Mouse (Mus musculus) liver, postnatal 0 days (tissue): ENCODE results near the gene Pde11a.

Experiments
- CTCF ChIP-seq: sonication (generic); IDR thresholded peaks from 2 replicates; pipeline ENCODE4 v1.5.1; 2016; ENCODE audit warnings: antibody characterized with exemption, low read depth
- EP300 ChIP-seq: IDR thresholded peaks from 2 replicates; pipeline ENCODE4 v1.6.1; 2016; ENCODE audit warnings: antibody characterized with exemption, low read depth, mild to moderate bottlenecking

DNA sequence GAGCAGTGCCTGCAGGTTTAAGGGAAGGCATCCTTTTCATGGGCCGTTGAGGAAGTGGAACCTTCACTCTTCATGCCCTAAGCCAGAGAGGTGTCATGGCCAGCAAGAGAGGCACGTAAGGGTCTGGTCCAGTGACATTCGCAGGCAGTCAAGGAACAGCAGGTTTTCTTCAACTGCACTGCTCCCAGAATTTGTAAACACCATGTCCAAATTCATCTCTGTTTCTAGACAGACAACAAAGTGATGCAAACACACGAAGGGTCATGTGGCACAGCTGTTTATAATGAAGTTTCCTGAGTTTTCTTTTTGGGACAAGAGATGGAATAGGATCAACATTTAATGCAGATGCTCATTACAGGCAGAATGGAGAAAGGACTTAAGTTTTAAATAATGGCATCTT, 249.7 kb downstream of the Pde11a start:
- TF ChIP-seq CTCF (no peak), EP300 (no peak)
